Mouse (Mus musculus) CH12.LX (cell line): Measurements from ENCODE around the gene Rsph14.

ENCODE experiments used
- CTCF ChIP-seq, 2 experiments: IDR thresholded peaks in 1 of 2; conservative IDR thresholded peaks in 1 of 2; 2 replicates each; pipeline ENCODE4 v1.5.1; 2011 to 2012; ENCODE audit warnings: low read depth in 2 of 2, low read length in 2 of 2, improper control_type of control experiment in 1 of 2, inconsistent platforms in 1 of 2, mild to moderate bottlenecking in 1 of 2, moderate library complexity in 1 of 2
- EP300 ChIP-seq: IDR thresholded peaks from 2 replicates; pipeline ENCODE4 v1.6.1; 2011; ENCODE audit warnings: low read length, improper control_type of control experiment
- KAT2A ChIP-seq: IDR thresholded peaks from 2 replicates; pipeline ENCODE4 v1.6.1; 2012; ENCODE audit warnings: low read length, improper control_type of control experiment, inconsistent platforms; ENCODE audit not compliant: insufficient replicate concordance
- MEF2A ChIP-seq: IDR thresholded peaks from 2 replicates; pipeline ENCODE4 v1.6.1; 2014; ENCODE audit warnings: low read depth, mild to moderate bottlenecking, inconsistent platforms, low read length, improper control_type of control experiment, borderline replicate concordance
- POLR2A ChIP-seq: IDR thresholded peaks from 2 replicates; pipeline ENCODE4 v1.6.1; 2011; ENCODE audit warnings: low read depth, mild to moderate bottlenecking, improper control_type of control experiment, low read length
- POLR2AphosphoS2 ChIP-seq: IDR thresholded peaks from 2 replicates; pipeline ENCODE4 v1.6.1; 2011; ENCODE audit warnings: low read depth, low read length, improper control_type of control experiment
- SMC3 ChIP-seq: IDR thresholded peaks from 2 replicates; pipeline ENCODE4 v1.6.1; 2011; ENCODE audit warnings: low read depth, low read length, improper control_type of control experiment

DNA sequence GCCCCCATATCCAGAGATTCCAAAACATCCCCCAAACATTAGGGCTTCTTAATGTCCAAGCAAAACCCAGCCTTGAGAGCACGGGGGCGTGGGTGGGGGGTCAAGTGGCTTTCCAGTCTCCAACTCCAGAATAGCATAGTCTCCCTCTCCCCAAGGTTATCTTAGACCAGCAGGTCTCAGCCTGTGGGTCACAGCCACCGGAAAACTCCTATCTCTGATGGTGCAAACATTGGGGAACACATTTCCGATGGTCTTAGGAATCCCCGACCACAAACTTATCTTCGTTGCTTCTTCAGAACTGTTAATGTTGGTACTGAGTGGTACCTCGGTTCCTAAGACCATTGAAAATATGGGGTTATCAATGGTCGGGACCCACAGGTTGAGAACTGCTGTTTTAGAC is 3.6 kb downstream of the Rsph14 start:
- TF ChIP-seq CTCF (conservative IDR thresholded peaks at IDR 0.05 in 1 of 2, IDR thresholded peaks at IDR 0.05 in 1 of 2; ENCODE audit: low read depth in 2 of 2, low read length in 2 of 2) (no peak), POLR2A (no peak), POLR2AphosphoS2 (no peak), KAT2A (no peak), SMC3 (no peak), EP300 (no peak), MEF2A (no peak)
